Mouse (Mus musculus): Measurements from ENCODE around the gene Mxd1. TPM values are rescaled to one million over a fixed set of nuclear protein-coding genes. Genes with fewer than 3 reads are reported as not detected.
A peak's percentile ranks its signal among the peaks of the same experiment; 100 is the strongest.

The Mxd1 gene
- total RNA-seq (2022) = 1 to 10 TPM; 2.8 to 4.0 (median 3.2) TPM

DNA sequence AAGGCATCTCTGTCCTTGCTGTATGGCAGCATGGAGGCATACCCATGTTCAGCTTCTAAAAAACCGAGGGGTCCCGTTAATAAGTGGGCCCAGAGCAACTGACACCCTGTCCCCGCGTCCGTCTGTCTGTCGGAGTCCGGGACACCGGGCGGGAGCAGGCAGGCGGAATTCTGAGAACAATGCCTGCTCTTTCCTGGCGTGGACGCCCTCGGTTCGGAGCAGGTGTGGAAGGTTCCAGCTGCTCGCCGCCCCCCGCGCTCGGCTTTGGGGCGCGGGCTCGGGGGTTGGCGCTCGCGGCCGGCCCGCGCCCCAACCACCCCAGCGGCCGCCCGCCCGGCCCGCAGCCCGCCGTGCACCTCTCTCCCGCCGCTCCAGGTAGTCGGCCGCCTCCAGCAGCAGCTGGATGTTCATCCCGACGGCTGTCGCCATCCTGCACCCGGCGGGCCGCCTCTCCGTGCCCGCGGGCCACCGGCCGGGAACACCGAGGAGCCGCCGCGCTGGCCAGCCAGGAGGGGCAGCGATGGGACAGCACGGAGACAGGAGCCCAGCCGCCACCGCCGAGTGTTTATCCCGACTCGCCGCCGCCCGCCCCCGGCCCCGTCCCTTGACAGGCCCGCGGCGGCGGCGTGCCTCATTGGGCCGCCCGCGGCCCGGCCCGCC, at the start of gene Mxd1:
TSS of gene Mxd1 (minus strand) at position 582 of the 660 bp plus-strand sequence.
- no peak for DNase-seq (ENCODE audit: low spot score in 2 of 2)

DNA sequence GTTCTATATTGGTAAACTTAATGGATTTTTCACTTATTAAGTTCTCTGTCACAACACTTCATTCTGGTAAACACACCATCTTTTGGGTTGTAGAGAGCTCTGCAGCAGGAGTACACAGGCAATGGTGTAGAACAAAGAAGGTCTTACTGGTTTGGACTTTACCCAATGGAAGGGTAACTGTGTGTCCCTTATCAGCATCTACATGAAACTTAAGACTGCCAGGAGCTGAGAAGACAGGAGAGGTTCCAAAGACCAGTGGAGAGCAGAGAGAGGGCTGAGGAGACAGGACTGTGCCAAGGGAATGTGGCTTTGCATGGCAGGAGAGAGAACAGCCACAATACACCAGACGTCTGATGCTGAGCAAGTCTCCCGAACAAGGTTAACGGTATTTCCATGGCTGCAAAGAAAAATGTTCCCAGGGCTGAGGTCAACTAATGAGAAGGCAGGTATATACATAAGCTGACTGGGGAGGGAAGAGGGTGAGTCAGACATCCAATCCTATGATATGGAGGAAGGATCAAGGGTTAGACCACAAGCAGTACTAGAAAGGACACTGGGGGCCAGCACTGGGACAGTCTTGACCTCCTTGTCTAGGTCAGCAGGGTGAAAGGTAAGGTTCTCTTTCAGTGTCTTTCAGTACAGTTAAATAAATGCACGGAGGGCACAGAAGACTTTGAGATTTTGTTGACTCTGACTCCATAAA, 39.3 kb upstream of the Mxd1 start:
- no peak for DNase-seq (ENCODE audit: low spot score in 2 of 2)

DNA sequence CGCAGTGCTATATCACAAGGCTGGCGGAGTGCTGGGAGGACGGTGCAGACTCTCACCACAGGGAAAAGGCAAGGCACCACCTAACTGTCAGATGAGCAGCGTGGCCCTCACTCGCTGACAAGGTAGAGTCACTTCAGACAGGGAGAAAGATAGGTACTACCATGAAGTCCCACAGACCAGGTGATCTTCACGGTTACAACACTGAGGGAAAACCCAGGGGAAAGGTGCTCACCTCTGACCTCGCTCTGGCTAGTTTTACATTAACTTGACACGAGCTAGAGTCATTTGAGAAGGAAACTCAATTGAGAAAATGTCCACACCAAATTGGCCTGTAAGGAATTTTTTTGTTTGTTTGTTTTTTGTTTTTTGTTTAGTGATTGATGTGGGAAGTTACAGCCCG, 33.6 kb upstream of the Mxd1 start:
- no peak for DNase-seq (ENCODE audit: low spot score in 2 of 2)

DNA sequence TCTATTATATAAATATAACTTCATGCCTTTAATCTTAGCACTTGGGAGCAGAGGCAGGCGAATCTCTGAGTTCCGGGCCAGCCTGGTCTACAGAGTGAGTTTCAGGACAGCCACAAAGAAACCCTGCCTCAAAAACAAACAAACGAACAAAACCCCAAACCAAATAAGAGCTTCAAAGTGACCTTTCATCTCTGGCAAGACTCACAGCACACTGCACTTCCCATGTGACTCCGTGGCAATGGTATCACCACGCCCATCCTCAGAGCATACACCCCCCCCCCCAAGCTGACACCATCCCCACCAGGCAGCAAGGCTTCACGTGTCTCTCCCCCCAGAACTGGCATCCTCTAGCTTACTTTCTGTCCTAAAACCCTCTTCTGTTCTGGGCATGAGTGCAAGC, 28.9 kb upstream of the Mxd1 start:
- DNase-seq (ENCODE audit: low spot score in 2 of 2) = no peak

DNA sequence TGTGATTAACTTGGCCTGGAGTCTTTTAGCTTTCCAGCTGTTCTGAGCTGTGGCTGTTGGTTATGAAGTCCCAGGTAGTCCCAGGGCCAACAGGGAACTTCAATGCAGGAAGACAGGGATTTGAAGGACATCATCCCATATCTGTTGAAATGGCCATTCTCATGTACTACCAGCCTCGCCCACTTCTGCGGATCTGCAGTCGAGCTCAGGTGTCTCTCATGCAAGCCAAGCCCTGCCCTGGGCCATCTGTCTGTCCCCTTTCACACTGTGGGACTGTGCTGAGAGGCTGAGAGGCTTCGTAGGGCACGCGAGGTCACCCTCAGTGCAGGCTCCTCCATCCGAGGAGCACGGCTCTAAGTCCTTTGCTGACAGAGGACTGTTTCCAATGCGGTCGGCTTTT, 27.3 kb upstream of the Mxd1 start:
- DNase-seq (ENCODE audit: low spot score in 2 of 2) = no peak

DNA sequence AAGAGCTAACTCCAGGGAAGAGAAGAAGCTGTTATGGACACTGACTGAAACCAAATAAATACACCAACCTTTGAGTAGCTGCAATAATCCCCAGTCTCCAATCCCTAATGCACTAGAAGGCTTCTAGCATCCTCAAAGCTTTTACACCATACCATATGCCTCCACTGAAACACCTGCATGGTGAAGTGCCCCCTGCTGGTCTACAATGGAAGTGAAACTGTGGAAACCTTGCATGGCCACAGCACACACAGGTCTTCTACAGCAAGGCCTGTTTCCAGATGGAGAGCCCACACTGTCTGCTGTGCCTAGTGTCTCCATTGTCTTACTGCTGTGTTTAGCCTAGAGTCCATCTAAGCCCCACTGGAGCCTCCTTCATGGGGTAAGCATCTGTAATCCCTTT, 25.5 kb upstream of the Mxd1 start:
- peak in 1 of 2 experiments; percentile 13 for DNase-seq (ENCODE audit: low spot score in 2 of 2)

DNA sequence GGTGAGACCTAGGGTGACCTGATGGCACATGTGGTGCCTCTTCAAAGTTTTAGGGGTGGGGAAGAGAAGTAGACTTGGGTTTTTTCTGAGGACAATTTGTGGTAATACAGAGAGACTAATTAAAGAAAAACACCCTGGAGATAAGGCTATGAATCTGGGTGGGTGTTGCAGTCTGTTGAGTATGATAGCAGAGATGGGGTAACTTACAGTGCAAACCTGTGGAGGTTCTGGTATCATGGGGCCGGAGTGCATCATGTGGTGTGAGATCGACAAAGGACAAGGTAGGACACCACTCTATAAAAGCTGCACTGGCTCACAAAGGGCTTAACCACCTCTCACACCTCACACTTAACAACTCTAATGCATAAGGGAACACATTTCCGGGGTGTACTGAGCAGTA, 20.7 kb upstream of the Mxd1 start:
- DNase-seq (ENCODE audit: low spot score in 2 of 2) = no peak

DNA sequence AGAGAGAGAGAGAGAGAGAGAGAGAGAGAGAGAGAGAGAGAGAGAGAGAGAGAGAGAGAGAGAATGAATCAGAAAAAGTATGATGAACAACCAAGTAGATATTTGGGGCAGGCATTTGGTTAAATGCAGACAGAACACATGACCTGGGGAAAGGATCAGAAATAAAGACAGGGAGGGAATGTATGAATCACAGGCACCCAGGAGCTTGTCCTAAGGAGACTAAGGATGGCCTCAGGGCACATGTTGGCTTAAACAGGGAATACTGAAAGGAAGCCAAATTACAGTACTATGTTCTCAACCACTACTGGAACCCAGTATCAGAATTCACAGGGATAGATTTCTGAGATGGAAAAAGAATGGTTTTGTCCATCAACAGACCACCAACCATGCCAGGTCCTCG, 18.0 kb upstream of the Mxd1 start:
- no peak for DNase-seq (ENCODE audit: low spot score in 2 of 2)

DNA sequence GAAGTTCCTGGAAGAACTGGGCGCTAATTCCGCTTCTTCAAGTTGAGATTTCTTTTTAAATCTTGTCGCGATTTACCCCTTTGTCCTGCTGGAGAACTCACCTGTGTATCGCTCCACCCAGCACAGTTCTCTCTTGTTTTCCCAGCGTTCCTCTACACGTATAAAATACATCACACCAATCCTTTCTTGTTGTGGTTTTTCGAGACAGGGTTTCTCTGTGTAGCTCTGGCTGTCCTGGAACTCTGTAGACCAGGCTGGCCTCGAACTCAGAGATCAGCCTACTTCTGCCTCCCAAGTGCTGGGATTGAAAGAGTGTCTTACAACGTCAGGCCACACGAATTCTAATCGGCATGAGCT, 15.7 kb upstream of the Mxd1 start:
- no peak for DNase-seq (ENCODE audit: low spot score in 2 of 2)

DNA sequence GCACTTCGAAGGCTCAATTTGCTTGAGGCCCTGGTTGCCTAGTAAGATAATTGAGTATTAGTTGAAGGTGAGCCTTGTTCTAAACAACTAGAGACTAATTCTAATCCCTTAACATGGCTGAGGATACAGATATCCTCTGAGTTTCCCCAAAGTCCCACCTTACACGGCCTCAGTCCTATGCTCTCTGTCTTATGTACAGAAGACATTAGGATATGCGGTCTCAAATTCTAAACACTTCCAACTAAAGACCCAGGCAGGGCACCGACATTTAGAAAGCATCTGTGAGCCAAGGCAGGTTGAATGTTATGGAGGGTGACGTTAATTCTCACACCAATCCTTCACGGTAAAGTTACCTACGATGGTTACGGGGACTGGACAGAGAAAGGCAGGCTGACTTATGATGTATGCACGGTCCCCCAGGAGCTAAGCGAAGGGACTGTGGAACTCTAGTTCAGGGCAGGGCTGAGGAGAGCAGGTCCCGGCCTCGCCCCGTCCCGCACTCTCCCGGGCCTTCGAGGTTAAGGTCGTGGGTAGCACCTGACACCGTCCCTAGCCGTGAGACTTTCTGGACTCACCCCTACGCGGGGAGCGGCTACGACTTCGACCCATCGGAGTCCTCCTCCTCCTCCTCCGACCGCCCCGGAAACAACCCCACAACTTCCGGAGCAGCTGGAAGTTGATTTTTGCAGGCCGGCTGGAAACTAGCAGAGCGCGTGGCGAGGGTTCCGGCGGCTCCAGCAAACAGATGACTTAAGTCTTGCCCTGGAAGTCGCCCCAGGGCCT, 15.1 kb upstream of the Mxd1 start, which contains the start of gene Snrnp27:
TSS of gene Snrnp27 (minus strand) at position 651 of the 783 bp plus-strand sequence.
- DNase-seq (ENCODE audit: low spot score in 2 of 2) = peak; percentile 80 to 85

DNA sequence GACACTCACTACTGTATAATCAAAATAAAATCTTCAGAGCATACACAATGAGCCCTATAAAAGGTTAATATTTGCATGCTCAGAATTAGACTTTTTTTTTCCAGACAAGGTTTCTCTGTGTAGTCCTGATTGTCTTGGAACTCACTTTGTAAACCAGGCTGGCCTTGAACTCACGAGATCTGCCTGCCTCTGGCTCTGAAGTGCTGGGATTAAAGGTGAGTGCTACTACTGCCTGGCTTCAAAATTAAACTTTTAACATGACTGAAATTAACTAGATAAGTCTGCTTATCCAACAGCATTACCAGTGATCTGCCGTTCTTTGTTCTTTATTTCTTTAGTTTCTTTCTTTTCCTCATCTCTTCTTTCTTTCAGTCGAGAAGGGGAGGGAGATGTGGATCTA, 12.3 kb upstream of the Mxd1 start:
- DNase-seq (ENCODE audit: low spot score in 2 of 2) = no peak

DNA sequence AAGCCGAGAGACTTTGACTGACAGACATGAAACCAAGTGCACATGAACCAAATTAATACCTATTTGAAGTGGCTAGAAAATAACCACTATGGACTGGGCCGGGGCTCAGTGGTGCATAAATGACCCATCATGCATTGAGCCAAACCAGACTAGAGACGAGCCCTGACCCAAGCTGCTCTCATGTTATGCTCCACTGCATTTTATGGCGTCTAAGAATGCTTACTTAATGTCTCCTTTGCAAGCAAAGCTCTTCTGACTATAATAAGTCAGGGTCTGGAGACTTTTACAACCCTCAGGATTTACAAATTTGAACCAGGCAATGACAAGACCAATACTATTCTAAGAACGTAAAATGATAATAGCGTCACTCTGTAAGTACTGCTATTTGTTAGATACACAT, 9.4 kb upstream of the Mxd1 start:
- no peak for DNase-seq (ENCODE audit: low spot score in 2 of 2)

DNA sequence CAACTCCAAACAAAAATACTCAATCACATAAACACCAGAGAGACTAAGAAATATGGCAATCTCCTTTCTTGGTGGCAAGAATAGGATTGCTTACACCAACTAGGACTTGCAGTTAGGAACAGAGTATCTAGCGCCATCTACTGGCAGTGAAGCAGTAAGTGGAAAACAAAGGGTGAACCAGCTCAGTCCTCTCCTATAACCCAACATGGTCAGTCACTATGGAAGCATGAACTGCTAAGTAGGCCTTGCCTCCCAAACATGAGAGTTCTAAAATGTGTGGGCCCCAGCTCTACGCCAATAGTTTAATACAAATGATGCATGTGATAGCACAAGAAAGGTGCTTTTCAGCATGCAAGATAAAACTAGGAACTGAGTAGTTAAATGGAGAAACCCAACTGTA, 1.9 kb upstream of the Mxd1 start:
- DNase-seq (ENCODE audit: low spot score in 2 of 2) = peak in 1 of 2 experiments; percentile 20

DNA sequence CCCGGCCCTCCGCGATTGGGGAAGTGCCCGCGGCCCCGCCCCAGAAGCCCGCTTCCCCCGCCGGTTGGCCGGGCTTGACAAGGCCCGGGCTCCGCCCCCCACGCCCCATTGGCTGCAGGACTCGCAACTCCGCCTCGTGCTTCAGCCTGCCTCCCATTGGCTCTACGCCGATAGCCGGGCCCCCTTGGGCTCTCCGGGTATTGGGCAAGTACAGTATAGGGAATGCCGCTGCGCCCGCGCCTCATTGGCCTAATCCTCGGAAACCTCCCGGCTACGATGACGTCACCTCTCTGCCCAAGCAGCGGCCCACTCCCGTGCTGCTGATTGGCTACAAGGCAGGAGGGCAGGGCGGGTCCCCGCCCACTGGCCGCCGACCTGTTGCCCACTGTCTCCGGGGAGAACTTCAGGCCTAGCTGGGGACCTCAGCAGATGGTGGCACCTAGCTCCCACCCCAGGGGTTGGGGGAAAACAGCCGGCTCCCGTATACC, 323 bp upstream of the Mxd1 start:
- DNase-seq (ENCODE audit: low spot score in 2 of 2) = peak; percentile 100

DNA sequence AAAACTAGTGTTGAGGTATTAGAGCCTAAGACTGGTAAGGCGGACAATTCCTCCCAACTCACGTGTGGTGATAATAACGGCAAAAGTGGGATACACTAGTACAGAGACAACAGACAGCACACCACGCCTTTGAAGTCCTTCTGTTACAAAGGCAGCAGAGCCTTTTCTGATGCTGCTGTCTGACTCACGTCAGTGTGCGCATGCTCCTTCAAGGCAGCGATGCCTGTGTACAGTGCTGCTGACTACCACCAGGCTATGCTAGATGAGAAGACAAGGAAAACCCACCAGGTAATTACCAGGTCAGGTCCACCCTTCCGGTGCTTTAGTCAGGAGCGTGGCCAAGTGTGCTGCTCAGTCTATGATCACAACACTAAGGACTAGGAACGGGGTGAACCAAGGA, 1.9 kb downstream of the Mxd1 start:
- no peak for DNase-seq (ENCODE audit: low spot score in 2 of 2)

DNA sequence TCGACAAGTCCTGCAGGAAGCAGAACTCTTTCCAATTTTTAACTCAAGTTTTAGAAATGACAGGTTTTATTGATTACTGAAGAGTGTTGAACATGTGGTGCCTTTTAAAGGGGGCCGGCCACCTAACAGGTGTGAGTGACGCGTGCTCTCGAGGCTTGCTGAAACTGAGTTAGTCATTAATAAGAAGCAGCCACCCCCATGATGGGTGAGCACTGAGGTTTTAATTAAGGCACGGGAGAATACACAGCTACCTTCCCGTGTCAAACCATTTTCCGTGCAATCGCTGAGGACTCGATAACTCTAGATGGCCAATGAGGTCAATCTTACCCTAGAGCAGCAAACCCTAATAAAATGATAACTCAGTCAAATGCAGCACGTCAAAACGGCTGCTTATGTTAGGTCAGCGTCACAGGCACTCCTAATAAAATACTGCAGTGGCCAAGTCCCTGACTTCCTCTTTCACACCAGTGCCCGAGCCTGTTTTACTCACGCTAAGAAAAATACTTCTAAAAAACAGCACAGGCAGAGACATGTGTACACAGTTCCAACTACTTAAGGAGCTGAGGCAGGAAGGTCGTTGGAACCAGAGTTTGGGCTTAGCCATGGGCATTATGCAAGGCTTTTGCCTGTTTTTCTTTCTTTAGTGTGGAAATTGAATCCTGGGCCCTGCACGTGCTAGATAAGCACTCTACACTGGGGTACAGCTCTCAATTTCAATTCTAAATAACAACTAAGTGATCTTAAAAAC, 3.2 kb downstream of the Mxd1 start:
- DNase-seq (ENCODE audit: low spot score in 2 of 2) = no peak

DNA sequence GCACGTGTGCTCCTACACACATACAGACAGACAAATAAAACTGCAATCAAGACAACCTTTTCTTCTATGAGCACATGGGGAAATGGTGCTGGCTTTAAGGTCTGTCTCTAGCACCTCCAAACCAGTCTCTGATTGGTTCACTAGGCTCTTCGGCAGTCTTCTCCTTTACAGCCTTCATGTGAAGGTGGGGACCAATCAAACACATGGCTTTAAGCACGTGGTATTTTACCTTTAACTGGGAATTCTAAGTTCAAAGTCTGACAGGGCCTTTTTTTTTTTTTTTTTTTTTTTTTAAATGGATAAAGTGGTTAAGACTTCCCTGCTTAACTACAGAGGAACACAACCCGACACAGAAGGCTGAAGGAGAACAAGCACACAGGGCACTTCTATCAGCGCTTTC, 3.9 kb downstream of the Mxd1 start:
- no peak for DNase-seq (ENCODE audit: low spot score in 2 of 2)

DNA sequence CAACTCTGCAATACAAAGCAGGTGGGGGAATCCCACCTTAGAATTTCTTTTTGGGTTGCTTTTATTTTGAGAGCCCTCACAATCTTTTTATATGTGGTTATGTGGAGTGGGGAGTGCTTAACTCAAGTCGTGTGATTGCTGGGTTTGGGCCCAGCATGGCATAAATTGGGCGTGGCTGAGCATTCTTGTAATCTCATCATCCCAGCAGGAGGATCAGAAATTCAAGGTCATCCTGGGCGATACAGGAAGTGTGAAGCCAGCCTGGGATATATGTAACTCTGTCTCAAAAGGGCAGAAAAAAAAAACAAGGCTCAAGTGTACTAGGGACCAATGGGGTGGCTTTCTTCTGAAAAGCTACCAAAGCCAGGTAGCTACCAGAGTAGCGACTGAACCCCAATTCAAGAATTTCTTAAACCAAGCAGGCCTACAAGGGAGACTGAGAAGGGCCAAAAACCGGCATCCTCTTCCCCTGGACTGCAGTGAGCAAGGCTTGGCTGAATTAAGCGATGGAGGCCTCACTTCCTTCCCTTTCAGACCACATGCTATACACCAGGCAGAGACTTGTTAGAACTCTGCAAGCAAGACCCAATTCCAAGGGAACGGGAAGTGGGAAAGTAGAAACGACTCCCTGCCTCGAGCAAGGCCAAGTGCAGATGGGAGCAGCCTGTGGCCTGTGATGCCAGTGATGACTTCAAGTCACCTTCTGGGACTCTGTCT, 8.6 kb downstream of the Mxd1 start:
- no peak for DNase-seq (ENCODE audit: low spot score in 2 of 2)

DNA sequence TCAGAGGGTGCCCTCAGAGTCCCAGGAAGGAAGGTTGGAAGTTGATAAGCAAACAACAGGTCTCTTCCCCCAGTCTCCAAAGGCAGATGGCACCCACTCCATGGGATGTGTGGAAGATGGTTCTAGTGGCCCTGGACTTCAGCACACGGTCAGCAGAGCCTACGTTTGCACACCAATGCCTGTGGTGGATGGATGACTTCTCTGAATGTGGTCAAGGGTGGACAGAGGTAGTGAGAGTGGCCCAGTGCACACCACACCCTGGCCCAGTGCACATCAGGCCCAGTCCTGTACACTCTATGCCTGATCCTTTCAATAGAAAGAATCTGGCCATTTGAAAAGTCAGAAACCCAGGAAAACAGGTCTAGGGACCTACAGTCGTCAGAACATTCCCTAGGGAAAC, 10.5 kb downstream of the Mxd1 start:
- no peak for DNase-seq (ENCODE audit: low spot score in 2 of 2)

DNA sequence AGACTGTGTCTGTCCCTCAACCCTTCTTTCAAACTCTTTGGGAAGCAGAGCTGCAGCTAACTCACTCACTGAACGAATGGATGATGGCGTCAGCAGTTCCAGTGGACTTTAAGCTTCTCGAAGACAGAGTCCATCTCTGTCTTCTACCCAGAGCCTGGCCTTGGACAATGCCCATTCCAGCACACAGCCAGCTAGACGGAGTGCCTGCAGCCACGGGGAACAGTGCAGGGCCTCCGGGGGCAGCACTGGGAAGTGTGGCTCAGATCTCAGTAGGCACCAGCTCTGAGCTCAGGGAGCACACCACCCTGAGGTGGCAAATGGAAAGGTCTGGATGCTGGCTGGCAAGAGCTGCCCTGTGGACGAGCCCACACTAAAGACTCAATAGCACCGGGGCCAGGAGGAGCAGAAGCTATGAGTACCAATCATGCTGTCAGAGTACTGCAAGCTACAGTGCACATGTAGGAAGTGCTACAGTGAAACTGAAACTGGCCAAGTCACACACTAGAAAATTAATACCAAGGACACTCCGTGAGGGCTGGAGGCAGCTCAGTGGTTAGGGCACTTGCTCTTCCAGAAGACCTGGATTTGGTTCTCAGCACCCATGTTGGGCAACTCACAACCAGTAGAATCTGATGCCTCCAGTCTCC, 14.6 kb downstream of the Mxd1 start:
- no peak for DNase-seq (ENCODE audit: low spot score in 2 of 2)

Data from gastrocnemius, adult 8-10 months (tissue).